Mouse (Mus musculus) olfactory bulb, adult 2 months (tissue): ENCODE measurements around the gene Rae1. TPM values are rescaled to one million over a fixed set of nuclear protein-coding genes. Genes with fewer than 3 reads are reported as not detected.

Experiments used
- H3K27ac ChIP-seq: fragments of 200-500 bp; 2 replicates; pipeline ENCODE4 v1.5.1; 2012; ENCODE audit warnings: low read depth, low read length; ENCODE audit not compliant: insufficient read depth
- H3K4me1 ChIP-seq: fragments of 200-500 bp; 2 replicates; pipeline ENCODE4 v1.6.1; 2012; ENCODE audit warnings: low read length; ENCODE audit not compliant: control insufficient read depth, insufficient read depth
- H3K4me3 ChIP-seq: fragments of 200-500 bp; 2 replicates; pipeline ENCODE4 v1.5.1; 2012; ENCODE audit warnings: mild to moderate bottlenecking, low read depth, low read length, moderate library complexity; ENCODE audit not compliant: insufficient read depth
- CTCF ChIP-seq: fragments of 200-500 bp; IDR thresholded peaks from 2 replicates; pipeline ENCODE4 v1.5.1; 2012; ENCODE audit warnings: low read depth, mild to moderate bottlenecking, low read length, moderate library complexity; ENCODE audit not compliant: insufficient read depth
- POLR2A ChIP-seq: fragments of 200-500 bp; IDR thresholded peaks from 2 replicates; pipeline ENCODE4 v1.6.1; 2012; ENCODE audit warnings: mild to moderate bottlenecking, low read depth, low read length, moderate library complexity; ENCODE audit not compliant: insufficient read depth
- WGBS: fragments of 180-500 bp; shearing (Covaris S2); methylation state at CpG from one replicate; pipeline ENCODE4 v1.1.7; 2018; 5-methylcytosine and 5-hydroxymethylcytosine counted together
- polyA plus RNA-seq: library from polyadenylated mRNA; stranded (reverse); fragments of >200 nt; gene quantifications from 2 replicates; pipeline ENCODE4 v1.2.4, GENCODE M21; 2012; ENCODE audit warnings: low replicate concordance; ENCODE audit not compliant: missing spikeins, insufficient read depth, insufficient read length

Gene Rae1
- polyA plus RNA-seq, 1 experiment = not detected

DNA sequence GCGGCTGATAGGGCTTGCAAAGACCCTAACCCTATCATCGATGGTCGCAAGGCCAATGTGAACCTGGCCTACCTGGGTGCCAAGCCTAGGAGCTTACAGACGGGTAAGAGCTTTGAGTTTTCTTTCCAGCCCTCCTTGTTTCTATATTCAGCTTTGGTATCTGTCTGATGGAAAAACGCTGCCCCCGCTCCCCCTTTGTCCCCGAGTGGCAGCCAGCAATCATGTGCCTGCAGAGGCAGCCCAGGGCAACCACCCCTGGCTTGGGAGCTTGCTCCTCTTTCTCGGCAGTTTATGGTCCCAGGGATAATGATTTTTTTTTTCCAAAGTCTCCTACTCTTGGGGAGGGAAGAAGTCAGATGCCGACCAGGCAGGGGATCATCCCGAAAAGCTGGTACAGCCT is 22.9 kb downstream of the Rae1 start:
- TF ChIP-seq POLR2A (no peak), CTCF (no peak)
- peak overlapping the region; percentile 71 for H3K4me3 ChIP-seq
- no peak overlapping the region for H3K27ac ChIP-seq
- peaks cover 37% of the 10 kb centered on the region for H3K4me1 ChIP-seq
- WGBS = 47% methylated on average over 10 of the region's 10 CpGs

DNA sequence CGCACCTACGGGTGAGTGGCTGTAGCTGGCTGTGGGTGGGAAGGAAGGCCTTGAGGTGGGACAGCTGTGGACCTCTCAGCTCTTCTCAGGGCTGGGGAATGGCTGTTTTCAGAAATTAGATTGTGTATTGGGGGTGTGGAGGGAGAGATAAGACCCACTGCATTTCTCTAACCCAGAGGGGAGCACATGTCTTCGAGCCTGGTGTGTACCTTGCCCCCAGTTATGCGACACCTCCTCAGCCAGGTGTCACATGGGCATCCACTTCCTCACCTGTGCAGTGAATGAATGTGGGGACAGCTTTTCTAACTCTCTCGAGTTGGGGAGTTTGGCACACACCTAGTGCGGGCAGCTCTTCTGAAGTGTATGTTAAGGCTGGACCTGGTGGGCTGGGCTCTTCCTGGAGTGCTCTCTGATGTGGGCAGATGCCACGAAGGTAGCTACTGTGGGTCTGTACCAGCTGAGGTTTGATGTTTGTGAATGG is 23.5 kb downstream of the Rae1 start:
- WGBS = 93% methylated on average over 7 of the region's 7 CpGs
- H3K4me3 ChIP-seq = no peak overlapping the region; the same call in 1 of the 2 replicates
- TF ChIP-seq CTCF (no peak), POLR2A (no peak)
- H3K4me1 ChIP-seq = peaks cover 40% of the 10 kb centered on the region
- no peak overlapping the region for H3K27ac ChIP-seq

DNA sequence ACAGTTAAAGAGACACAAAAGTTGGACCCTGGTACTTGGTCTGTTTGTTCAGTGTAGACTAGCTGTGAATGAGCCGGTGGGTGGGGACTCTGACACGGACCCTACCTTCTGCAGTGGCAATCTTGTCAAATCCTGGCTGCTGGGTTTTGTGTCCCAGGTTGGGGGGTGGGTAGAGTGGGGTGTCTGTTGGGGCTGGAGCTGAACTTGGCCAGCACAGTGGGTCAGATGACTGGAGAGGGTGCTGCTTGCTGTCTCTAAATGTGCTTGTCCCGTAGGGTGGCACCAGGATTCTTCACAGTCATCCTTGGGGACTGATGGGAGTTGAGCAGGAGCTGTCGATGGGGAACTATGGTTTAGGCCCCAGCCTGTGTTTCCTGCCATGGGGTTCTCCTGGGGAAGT is 24.0 kb downstream of the Rae1 start:
- 88% methylated on average over 4 of the region's 4 CpGs for WGBS
- Histone ChIP-seq H3K4me3 (no peak overlapping the region), H3K27ac (no peak overlapping the region), H3K4me1 (peaks cover 40% of the 10 kb centered on the region)
- TF ChIP-seq CTCF (no peak), POLR2A (no peak)

DNA sequence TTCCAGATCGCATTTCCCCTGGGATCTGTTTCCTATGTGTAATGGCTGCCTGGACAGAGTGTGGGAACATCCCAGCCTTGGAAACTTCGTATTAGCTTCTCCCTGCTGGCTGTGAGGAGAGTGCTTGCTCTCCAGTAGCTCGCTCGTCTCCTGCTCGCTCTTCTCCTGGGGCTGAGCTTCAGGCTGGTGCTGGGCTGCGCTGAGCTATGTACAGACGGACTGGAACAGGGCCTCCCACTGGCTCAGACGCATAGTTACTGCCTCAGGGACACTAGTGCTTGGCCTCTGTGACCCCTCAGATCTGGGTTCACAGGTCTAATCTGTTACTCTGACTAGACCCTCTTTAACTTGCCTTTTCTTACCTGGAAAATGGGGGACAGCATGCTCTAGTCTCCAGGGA is 24.5 kb downstream of the Rae1 start:
- WGBS = 96% methylated on average over 8 of the region's 8 CpGs
- no peak overlapping the region for H3K4me3 ChIP-seq
- TF ChIP-seq POLR2A (no peak), CTCF (no peak)
- H3K27ac ChIP-seq = no peak overlapping the region
- H3K4me1 ChIP-seq = peaks cover 40% of the 10 kb centered on the region

DNA sequence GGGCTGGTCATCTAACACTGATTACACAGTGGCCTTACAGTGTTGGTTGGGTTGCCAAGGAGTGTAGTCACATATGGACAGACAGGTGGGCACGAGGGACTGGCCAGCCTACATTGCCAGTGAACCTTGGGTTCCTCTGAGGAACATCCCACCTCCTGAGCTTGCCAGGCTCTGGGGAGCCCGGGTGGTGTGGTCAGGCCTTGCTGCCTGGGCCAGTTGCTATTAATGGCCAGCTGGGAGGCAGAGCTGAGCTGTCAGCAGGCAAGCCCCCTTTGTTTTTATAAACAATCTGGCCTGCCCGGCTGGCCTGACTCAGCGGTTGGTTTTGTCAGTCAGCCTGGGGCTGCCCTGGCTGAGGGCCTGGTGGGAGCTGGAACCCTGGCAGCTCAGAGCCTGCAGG is 25.0 kb downstream of the Rae1 start:
- H3K27ac ChIP-seq = no peak overlapping the region
- H3K4me3 ChIP-seq = no peak overlapping the region
- TF ChIP-seq POLR2A (no peak), CTCF (no peak)
- WGBS = 42% methylated on average over 4 of the region's 4 CpGs
- H3K4me1 ChIP-seq = peaks cover 35% of the 10 kb centered on the region

DNA sequence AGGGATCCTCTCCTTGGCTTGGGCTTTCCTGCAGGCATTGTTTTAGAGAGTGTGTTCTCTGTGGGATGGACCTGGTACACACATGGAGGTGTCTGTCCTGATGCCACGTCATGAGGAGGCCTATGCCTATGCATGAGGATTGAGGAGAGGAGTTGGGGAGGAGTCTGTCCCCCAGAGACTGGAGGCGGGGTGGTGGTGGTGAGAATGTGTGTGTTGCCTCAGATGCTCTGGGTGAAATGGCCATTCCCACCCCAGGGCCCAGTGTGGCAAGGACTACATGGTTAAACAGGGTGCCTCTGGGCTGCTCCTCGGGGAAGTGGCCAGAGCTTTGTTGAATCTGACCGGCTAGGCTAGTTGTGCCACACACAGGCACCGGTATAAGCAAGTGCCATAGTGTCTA is 26.4 kb downstream of the Rae1 start:
- Histone ChIP-seq H3K4me1 (peaks cover 28% of the 10 kb centered on the region), H3K27ac (no peak overlapping the region), H3K4me3 (no peak overlapping the region)
- TF ChIP-seq CTCF (no peak), POLR2A (no peak)
- WGBS = 96% methylated on average over 5 of the region's 5 CpGs

DNA sequence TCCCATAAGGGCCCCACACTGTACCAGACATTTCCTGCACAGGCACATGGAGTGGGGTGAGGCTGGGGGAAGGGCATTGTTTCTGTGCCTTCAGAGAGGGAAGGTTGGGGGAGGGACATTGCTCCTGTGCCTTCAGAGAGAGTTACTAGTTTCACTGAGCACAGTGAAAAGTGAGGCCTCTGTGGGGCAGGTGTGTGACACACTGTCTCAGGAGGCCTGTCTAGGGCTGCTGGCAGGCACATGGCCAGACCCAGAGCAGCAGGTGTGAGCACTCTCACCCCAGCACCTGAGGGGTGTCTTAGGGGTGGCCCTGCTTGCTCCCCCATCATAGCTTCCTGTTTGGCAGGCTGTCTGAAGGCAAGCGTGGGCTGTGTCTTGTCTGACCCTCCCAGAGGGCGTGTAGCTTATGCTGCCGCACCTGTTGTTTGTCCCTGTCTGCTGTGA is 26.8 kb downstream of the Rae1 start:
- no peak for TF ChIP-seq CTCF
- TF ChIP-seq POLR2A = no peak
- no peak overlapping the region for H3K4me3 ChIP-seq
- no peak overlapping the region for H3K27ac ChIP-seq
- peaks cover 25% of the 10 kb centered on the region for H3K4me1 ChIP-seq
- 90% methylated on average over 3 of the region's 3 CpGs for WGBS

DNA sequence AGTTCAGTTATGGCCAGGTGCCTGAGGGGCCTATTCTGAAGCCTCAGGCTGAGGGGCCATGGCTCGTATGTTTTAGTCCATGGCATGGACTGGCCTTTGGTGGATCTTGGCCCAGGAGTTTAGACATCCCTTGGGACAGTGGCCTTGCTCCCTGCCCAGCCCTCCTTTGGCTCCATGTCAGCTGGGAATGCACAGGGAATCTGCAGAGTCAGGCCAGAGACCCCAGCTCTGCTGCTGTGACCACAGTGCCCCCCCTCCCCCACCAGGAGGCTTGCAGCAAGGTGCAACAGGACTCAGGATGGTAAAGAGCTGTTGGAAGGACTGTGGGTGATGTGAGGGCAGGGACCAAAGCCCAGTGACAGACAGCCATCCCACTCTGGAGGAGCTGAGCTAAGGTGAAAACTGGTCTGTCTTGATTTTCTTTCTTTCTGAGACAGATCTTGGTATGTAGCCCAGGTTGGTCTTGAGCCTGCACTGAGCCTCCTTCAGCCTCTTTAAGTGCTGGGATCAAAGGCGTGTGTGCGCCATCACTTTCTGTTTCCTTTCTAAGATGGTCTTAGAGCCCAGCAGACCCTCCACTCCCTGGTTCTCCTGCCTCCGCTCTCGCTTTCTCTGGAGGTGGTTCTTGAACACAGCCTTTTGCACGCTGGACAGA is 27.4 kb downstream of the Rae1 start:
- TF ChIP-seq CTCF = no peak
- no peak for TF ChIP-seq POLR2A
- WGBS = 98% methylated on average over 6 of the region's 6 CpGs

DNA sequence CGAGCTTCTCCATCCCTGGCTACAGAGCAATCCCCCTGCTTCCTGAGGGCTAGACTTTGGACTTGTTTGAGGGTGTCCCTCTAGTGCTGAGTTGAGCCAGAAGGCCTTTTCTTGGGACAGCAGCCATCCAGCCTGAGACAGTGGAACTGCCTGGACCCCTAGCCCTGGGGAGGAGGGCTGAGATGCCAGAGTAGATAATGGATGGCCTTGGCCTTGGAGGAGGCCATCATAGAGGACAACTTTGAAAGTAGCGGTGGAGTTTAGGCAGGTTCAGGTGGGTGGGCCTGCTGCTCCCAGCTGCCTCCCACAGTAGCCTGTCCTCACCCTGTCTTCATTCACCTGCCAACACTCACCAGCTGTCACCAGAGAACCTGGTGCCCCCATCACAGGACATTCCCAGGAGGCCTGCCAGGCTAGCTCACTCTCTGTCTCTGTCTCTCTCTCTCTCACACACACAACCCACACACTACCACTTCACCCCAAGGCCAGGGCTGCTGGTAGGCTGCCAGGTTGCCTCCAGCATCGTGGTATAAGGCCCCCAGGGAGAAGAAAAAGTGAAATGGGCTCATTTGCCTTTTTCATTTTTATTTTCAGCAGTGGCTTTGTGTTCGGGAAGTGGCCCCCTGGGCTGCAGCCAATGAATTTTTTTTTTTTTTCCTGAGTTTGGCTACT is 28.0 kb downstream of the Rae1 start:
- 75% methylated on average over 4 of the region's 4 CpGs for WGBS

More for the DNA sequence above, 27.4 kb downstream of the Rae1 start:
- Histone ChIP-seq H3K4me1 (peaks cover 24% of the 10 kb centered on the region), H3K4me3 (no peak overlapping the region), H3K27ac (no peak overlapping the region)

More for the DNA sequence above, 28.0 kb downstream of the Rae1 start:
- Histone ChIP-seq H3K4me3 (no peak overlapping the region), H3K27ac (no peak overlapping the region), H3K4me1 (peaks cover 17% of the 10 kb centered on the region; the same call in 1 of the 2 replicates)
- TF ChIP-seq POLR2A = no peak
- TF ChIP-seq CTCF = no peak
